Mouse (Mus musculus) testis, postnatal 14 days (tissue): ENCODE data around the gene Olfr731.

ENCODE experiments used
- DNase-seq: peaks from one replicate; pipeline ENCODE4 v3.0.0; 2021; ENCODE audit warnings: low spot score

Gene Olfr731

DNA sequence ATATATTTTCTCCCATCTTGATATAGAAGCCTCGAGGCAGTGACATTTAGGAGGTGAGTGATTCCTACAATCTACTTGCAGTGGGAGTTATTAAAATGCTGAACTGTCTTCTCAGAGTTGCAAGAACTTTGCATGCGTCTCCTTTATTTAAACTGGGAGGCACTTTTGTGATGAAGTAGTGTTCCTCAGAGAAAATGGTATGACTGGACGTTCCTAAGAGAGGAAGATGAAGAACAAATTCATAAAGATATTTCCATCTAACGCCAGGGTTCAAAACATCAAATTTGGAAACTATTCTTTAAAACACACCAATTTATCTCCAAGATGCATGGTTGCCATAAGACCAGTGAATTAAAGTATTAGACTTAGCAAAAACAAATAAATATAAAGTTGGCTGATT lies at the start of gene Olfr731:
TSS of gene Olfr731 (minus strand) at position 101 of the 400 bp plus-strand sequence.
- no peak for DNase-seq

- no peak for DNase-seq
Measured at GRCm38 (mm10) chr14:50284106-50284505, 42.4 kb upstream of the Olfr731 start, which contains the start of gene Olfr732. Gene Olfr732, minus strand, starts transcription at chr14:50284206.

- DNase-seq: no peak
Measured at GRCm38 (mm10) chr14:50188098-50188497, 53.6 kb downstream of the Olfr731 start, which contains the start of gene Olfr730. Gene Olfr730, minus strand, starts transcription at chr14:50188198.
